Mouse (Mus musculus) embryo, embryonic 10 days (tissue): ENCODE measurements around the gene Hrnr.

Experiments used
- DNase-seq: peaks from one replicate; pipeline ENCODE4 v3.0.0-alpha.2; 2015; ENCODE audit warnings: low spot score

The Hrnr gene

DNA sequence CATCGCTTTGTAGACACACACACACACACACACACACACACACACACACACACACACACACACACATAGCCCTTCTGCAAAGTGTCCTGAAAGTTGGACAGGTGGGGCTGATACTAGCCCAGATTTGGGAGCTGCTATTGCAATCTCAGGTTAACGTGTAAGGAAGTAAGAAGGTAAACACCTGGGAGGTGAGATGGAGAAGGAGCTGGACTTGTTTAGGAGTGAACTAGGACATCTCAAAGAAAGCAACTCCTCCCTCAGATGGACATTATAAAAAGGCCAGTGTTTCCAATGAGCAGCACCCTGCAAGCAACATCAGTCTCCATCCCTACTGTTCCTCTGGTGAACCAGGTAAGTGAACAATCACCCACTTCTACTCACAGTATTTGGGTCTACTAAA, at the start of gene Hrnr:
Hrnr (plus strand) TSS at position 301 of the 400 bp plus-strand sequence.
- DNase-seq: no peak

DNA sequence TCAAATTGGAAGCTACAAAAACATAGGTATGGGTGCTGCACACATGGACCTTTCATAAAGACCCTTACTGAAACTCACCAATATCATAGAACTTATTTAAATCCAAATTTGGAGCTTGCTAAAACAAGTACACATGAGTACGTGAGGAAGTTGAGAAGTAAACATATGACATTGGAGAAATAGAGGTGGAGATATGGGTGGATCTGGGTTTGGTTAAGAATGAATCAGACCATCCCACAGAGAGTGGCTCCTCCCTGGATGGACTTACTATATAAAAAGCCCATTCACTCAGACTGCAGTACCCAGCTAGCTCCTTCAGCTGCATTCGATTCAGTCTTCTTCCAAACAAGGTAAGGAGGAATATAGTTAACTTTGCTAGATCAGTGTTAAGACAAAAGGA, 46.3 kb upstream of the Hrnr start, which contains the start of gene Flg:
Flg (plus strand) TSS at position 301 of the 400 bp plus-strand sequence.
- no peak for DNase-seq

DNA sequence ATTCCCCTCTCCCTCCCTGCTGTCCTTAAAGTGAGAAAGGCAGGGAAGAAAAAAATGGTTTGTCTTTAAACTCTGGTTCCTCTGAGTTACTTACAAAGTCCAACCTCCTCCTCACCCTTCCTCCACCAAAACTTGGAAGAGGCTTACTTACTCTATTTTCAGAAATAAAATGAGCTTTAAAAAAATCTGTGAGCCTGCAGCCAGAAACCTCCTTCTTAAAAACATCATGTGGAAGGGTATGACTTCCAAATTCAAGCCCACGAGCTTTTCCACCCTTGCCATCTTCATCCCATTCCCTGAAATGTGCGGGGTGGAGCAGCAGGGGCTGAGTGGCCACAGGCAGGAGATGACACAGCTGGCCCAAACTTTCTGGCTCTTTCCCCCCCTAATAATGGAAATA, 22.0 kb upstream of the Hrnr start:
- no peak for DNase-seq

DNA sequence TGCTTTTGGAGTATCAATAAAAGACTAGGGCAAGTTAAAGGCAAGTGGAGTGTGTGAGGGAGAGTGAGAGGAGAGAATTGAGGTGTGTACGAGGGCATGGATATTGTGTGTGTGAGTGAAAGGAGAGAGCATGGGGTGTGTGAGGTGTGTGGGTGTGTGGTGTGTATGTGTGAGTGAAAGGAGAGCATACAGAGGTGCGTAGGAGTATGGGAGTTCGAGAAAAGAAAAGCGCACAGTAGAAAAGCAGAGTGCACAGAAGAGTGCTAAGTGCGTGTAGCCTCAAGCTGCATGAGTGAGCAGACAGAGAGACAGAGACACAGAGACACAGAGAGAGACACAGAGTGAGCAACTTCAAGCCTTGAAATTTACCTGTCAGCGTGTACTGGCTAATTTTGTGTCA, 19.7 kb upstream of the Hrnr start:
- no peak for DNase-seq

DNA sequence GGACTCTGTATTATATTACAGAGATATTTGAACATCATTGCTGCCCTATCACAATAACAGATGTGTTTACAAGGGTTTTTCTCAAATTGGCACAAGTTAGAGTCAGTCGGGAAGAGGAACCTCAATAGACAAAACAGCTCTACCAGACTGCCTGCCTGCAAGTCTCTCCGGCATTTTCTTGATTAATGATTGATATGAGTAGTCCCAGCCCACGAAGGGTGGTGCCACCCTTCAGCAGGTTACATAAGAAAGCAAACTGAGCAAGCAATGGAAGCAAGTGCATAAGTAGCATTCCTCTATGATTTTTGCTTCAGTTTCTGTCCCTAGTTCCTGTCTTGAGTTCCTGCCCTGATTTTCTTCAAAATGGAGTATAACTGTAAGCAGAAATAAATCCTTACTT, 17.7 kb upstream of the Hrnr start:
- DNase-seq: no peak

DNA sequence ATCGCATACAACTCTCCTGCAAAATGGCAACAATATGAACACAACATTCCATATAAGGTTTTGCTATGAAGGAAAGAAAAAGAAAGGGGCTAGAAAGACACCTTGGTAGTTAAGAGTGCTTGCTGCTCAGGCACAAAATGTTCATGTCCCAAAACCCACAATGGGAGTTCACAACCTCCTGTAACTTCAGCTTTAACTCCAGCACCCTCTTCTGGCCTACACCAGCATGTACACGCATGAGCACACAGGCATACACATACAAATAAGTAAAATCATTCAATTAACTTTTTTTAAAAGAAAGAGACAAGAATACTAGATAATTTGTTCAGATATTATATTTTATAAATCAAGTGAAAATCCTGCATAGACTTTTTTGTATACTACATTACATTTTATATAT, 13.4 kb upstream of the Hrnr start:
- DNase-seq: peak; percentile 7

DNA sequence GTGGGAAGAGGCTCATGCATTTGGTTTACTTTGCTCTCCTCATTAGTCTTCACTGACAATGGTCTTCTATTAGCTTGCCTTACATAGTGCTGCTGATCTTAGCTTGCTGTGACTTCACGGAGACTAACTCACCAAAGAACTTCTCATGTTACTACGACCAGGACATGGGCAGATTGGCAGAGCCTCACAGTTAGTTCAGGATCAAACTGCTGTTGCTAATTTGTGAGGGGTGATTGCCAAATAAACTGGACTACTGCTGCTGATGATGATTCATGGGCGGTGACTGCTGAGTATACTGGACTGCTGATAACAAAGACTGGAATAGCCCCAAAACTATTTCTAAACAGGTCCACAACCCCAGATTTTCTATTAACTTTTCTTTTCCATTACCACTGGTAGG, 8.2 kb upstream of the Hrnr start:
- no peak for DNase-seq

DNA sequence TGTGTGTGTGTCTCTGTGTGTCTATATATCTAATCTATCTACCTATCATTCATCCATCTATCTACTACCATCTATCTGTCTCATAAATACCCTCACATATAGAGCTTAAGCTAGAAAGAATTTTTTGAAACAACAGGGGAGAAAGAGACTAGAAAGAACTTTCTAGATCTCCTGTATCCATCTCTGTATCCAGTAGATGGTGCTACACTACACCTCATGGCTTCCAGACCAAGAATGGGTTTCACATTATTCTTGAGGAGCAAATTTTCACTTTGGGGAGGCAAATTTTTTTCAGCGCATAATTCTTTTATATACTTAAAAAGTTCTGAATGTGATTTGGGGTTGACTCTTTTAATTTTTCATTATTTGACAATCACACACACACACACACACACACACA, 5.2 kb upstream of the Hrnr start:
- no peak for DNase-seq

DNA sequence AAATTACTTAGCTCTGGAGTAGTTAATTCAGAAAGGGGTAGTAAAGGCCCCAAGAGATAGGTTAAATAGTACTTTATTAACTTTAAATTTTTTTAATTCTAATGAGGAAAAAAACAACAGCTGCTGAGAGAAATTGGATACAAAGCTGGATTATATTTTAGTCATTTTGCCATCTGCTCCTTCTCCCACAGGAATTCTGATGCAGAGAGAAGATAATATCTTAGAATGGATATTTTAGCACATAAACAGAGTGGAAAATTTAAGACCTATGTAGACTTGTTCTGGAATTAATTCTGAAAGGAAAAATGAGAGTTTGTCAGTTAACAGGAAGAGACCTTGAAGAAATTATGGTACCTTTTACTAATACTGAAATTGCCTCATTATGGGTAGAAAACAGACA, 18.2 kb downstream of the Hrnr start:
- no peak for DNase-seq

DNA sequence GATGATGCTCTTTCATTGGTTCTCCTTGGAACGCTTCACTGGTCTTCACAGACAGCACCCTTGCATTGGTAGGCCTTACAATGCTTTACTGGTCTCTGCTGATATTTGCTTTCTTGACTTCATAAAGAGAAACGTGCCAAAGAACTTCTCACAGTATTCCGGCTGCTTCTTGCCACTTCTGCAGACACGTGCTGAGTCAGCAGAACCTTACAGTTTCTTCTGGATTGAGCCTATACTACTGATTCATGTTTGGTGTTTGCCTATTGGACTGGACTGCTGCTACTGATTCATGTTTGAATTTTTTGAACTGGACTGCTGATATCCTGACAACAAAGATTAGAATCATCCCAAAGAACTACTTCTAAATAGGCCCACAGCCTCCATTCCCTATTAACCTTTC, 20.5 kb downstream of the Hrnr start:
- no peak for DNase-seq

DNA sequence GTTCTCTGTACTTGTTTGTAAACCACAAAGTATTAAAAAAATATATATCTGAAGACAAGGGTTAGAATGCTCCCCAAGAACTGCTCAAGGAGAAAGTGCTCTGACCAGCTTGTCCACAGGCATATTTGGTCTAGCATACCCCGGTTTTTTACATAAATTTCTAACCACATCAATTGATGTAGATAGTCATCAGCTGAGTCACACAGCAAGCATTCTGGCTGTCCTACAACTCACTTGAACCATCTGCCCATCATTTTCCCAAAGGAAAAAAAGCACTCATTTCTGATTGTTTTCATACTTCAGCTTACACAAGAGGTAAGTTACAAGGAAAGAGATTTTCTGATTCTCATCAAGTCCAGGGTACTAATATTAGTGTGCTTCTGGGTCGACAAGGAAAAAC, 27.3 kb downstream of the Hrnr start:
- DNase-seq: no peak

DNA sequence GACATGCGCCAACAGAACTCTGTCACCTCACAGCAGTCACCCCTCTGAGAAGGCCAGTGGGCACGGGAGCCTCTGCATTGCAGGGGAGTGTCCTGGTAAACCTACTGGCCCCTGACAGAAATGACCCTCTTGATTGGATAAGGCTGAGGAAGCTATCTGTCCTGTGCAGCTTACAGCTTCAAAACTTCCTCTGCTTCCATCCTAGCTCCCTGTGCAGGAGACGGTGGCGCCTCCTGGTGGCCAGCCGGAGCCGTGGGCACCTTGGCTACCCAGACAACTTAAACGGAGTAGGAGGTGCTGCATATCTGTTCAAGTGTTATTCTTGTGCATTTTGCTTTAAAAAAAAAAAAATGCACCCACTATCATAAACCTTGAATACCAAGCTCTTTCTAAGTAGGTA, 40.5 kb downstream of the Hrnr start:
- DNase-seq: peak; percentile 74

DNA sequence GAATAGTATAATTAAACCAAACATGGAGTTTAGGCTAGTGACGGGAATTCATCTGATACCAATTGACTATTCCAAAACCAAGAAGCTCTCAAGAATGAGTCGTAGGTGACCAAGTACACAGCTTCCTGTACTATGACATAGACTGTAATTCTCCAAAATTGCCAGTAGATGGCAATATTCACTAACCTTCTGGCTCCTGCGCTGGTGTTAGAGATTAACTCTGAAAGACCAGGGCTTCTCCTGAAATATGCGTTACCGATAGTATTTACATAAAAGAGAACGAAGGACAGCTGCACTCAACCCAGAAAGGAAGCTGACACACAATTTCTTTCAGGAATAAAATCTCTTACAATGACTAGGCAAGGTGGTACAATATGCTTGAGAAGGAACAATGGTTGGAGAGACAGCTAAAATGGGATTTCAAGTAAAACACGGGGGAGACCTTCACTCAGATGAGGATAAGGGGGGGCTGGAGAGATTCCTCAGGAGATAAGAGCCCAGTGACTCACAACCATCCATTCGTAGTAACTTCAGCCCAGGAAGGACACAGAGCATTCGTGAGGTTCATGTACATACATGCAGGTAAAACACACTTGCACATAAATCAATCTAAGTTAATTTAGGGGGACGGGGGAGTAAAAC, 42.5 kb downstream of the Hrnr start:
- peak; percentile 80 for DNase-seq

DNA sequence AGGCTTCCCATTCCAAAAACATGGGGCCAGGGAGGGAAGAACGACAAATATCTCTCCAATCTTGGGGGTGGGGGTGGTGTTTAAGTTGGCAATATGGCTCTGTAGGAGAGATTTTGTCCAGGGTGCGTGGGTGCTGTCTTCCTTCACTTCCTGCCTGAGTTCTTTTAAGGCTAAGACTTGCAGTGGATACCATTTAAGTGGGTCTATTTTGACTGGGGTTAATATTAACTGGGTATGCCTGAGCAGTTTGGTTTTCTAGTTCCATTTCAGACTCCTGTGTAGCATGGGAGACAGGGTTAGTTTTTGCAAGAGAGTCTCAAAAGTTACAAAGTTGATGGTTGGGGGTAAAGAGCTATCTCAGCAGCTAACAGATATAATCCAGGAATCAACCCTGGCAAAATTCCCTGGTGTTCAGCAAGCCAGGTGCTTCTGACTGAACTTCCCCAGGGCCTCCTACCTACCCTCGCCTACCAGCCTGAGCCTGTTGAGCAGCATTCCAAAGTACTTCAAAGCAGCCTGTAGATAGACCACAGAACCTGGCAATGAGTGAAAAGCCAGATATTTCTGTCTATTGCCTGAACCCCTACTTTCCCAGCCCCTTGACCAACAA, 47.5 kb downstream of the Hrnr start:
- peak; percentile 20 for DNase-seq

DNA sequence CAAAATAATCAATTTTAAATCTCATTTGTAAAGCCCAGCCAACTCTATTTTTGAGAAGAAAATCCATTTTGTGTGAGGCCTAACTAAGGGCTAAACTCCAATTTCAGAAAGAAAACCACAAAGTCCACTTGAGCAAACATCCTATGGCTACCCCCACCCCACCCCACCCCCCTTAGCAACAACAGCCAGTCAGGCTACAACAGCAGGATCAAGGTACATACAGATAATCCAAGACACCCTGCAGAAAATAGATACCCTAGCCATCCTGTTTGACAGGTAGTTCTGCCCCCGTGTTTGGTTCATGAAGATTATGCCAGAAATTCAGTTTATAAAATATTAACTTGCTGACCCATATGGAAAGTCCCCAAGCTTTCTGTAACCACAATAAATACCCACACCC, 48.6 kb downstream of the Hrnr start:
- no peak for DNase-seq

DNA sequence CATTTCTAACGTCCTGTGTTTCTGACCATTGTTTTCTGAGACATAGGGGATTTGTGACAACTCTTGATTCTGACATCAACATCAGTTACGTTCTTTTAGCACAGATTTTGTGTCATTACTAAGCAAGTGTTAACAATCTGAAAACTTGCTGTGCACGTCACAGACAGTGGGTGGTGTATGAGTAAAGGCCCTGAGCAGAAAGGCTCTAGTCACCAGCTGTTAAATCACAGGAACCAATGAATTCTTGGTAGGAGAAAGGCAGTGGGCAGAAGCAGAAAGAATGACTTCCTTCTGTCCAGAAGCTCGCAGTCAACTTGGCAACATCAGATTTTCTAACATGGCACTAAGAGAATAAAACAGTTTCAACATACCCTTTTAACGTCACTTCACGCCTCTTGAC, 53.9 kb downstream of the Hrnr start:
- DNase-seq: no peak

DNA sequence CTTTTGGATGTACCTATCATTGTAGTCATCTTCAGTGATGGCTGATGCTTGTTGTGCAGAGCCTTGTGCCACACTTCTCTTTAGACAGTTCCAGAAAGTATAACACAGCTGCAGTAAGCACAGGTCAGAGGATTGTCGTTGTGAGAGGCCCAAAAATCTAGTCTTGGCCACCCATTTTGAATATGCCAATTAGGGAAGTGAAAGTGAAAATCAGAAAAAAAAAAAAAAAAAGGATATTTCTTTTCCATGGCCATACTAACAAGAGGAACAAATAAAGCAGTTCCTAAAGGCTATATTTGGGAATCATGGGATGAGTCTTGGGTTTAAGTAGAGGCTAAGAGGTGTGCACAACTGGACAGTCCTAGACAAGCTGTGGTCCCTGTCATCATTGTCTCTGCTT, 55.6 kb downstream of the Hrnr start:
- no peak for DNase-seq

DNA sequence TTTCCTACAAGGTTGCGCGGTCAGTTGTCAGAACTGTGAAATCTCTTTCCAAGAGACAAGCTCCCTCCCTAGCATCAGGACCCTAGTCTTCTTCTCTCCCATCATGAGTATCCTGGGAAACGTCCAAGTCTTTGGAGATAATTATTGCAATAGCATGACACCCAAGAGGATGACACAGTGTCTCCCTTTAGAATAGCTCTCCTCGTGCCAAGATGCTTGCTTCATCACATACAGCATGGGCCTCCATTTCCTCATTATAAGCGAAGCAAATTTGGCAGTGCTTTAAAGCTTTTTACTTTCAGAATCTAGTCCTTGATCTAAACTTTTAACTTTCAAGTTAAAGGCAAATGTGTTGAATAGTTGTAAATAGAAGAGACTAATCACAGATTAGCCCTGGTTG, 56.1 kb downstream of the Hrnr start:
- no peak for DNase-seq

DNA sequence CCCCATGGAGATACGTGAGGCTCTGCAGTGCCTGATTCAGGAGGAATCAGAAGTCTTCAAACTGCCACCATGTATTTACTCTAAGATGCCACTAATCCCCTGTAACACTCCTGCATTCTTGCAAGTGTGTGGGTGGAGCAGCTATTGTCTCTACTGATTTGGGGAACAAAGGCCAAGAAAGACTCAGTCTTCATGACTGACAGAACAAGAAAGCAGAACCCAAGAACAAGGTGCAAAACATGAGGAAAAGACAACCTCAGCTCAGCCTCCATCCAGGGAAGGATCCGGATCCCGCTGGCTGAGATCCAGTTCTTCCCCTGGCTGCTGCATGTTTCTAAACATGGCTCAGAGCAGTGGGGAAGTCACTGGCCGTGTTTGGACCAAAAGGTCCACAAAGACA, 58.6 kb downstream of the Hrnr start:
- DNase-seq: no peak
